9 mouse cellular contexts compared by ENCODE assay signal in the genomic region with DNA sequence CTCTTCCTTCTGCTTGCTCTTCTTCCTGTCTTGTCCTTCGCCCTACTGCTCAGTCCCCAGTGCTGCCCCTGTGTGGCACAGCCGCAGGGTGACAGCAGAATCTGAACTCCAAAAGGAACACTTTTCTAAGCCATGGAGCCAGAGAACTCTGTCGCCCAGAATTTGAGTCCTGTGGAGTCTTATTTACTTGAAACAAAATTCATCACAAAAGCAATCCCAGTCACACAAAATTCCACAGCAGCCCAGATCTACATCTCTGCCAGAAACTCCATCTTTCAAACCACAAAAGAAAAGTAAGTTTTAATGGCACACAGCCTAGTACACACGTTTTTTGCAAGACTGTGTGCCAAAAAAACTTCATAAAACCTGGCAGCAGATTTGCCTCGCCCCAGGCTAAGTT. TPM values are rescaled to one million over a fixed set of nuclear protein-coding genes. Genes with fewer than 3 reads are reported as not detected.
DNase-seq lines count a peak whose midpoint lies in the region; ATAC-seq and TF ChIP-seq lines count a peak whose summit lies in the region.
"Had no signal": no experiment of that assay in that cellular context is flagged by ENCODE, and none has a peak within 500 bp of the region (broad histone marks: within the 10 kb centered on the region; RNA-seq: fewer than 3 reads in every experiment).

No protein-coding gene starts in this region.

- TF ChIP-seq CTCF in layer of hippocampus, adult 2 months (conservative IDR thresholded peaks at IDR 0.05) = peak; percentile 77
- peak; percentile 64 for TF ChIP-seq CTCF in intestine, postnatal 0 days (IDR thresholded peaks at IDR 0.05; ENCODE audit: low read depth)
- TF ChIP-seq CTCF in thymus, adult 2 months (IDR thresholded peaks at IDR 0.05; ENCODE audit: borderline replicate concordance, control insufficient read depth, extremely low read depth, insufficient read depth, low read length, poor library complexity) = peak; percentile 51; the same call in 1 of the 2 replicates

- WGBS in intestine, postnatal 0 days = 41% methylated on average over 5 of the region's 5 CpGs
- WGBS in thymus, adult 2 months = 52% methylated on average over 5 of the region's 5 CpGs

- no peak for ATAC-seq in intestine, postnatal 0 days

- H3K9ac ChIP-seq in intestine, postnatal 0 days (ENCODE audit: low read depth, low read length) = no peak overlapping the region

- H3K4me2 ChIP-seq in intestine, postnatal 0 days (replicated peaks; ENCODE audit: low read depth) = peak overlapping the region; percentile 41

- H3K4me3 ChIP-seq in layer of hippocampus, adult 2 months = peak overlapping the region; percentile 32
- H3K4me3 ChIP-seq in intestine, postnatal 0 days (ENCODE audit: low read depth, low read length) = no peak overlapping the region
- H3K4me3 ChIP-seq in thymus, adult 2 months (ENCODE audit: control insufficient read depth, insufficient read depth, low read length) = no peak overlapping the region
- H3K4me3 ChIP-seq: erythroblast, embryonic 14.5 days had no signal

- DNase-seq in layer of hippocampus, adult 2 months (ENCODE audit: low spot score in 2 of 2) = peak in 1 of 2 experiments; percentile 18
- no peak for DNase-seq in layer of hippocampus, adult 8-10 months (ENCODE audit: low spot score in 2 of 2)
- peak; percentile 36 for DNase-seq in R1 (ENCODE audit: low read depth, low spot score)
- peak; percentile 44 to 56 for DNase-seq in cerebellum, postnatal 14 days
- DNase-seq in lung, postnatal 36 days = peak; percentile 51
- peak; percentile 49 for DNase-seq in thymus, adult 2 months
- DNase-seq in left cerebral cortex, postnatal 36 days (ENCODE audit: low spot score in 2 of 2) = no peak

- peaks cover 10% of the 10 kb centered on the region; the same call in 1 of the 2 replicates for H3K36me3 ChIP-seq in intestine, postnatal 0 days (ENCODE audit: control insufficient read depth, insufficient read depth)
- H3K36me3 ChIP-seq in thymus, adult 2 months (ENCODE audit: control insufficient read depth, insufficient read depth, low read length) = peaks cover 8% of the 10 kb centered on the region; the same call in 1 of the 2 replicates

- H3K4me1 ChIP-seq in intestine, postnatal 0 days (replicated peaks; ENCODE audit: control insufficient read depth, insufficient read depth, low read length) = peaks cover 5% of the 10 kb centered on the region; the same call in 1 of the 2 replicates
- H3K4me1 ChIP-seq in thymus, adult 2 months (replicated peaks; ENCODE audit: control insufficient read depth, insufficient read depth, low read length) = 0 out of 2 replicates have a peak, but pooled peaks cover 3% of the 10 kb centered on the region

- H3K27me3 ChIP-seq in intestine, postnatal 0 days (replicated peaks; ENCODE audit: control insufficient read depth, insufficient read depth, low read length) = no peaks in the 10 kb centered on the region
- no peaks in the 10 kb centered on the region for H3K27me3 ChIP-seq in thymus, adult 2 months (ENCODE audit: control insufficient read depth, insufficient read depth, low read length)

- H3K27ac ChIP-seq in layer of hippocampus, adult 2 months = peak overlapping the region; percentile 56; the same call in 1 of the 2 replicates
- H3K27ac ChIP-seq in intestine, postnatal 0 days (ENCODE audit: low read depth, low read length) = 0 out of 2 replicates have a peak overlapping the region, but pooled peaks have one; percentile 15
- H3K27ac ChIP-seq in thymus, adult 2 months (ENCODE audit: control insufficient read depth, insufficient read depth, low read length) = no peak overlapping the region

- no peak for TF ChIP-seq POLR2A in thymus, adult 2 months (IDR thresholded peaks at IDR 0.05; ENCODE audit: control insufficient read depth, extremely low read depth, insufficient read depth, low read length, poor library complexity)

- H3K9me3 ChIP-seq in intestine, postnatal 0 days (ENCODE audit: control insufficient read depth) = no peaks in the 10 kb centered on the region

- intact Hi-C loops in left cerebral cortex, postnatal 36 days (cut with DNase I) = no loop called here

RNA-seq across cellular contexts. Expression of a gene that starts 6.5 kb away (rescaled TPM):
- 10 to 100 TPM; 55.3 to 58.6 TPM for total RNA-seq in layer of hippocampus, adult 2 months (2021)
- total RNA-seq in layer of hippocampus, adult 8-10 months (2022) = 10 to 100 TPM; 48.7 to 59.9 (median 54.3) TPM
- 4.3 and 6.3 TPM in 2 replicates for polyA plus RNA-seq in intestine, postnatal 0 days (2015; fragmentation: Nextera tagmentation; extraction: Ambion mirVana)
- 7.3 and 9.8 TPM in 2 replicates for polyA plus RNA-seq in thymus, adult 2 months (2012; rRNA removed)
- 10 to 100 TPM; 61.9 to 65.9 TPM for total RNA-seq in left cerebral cortex, postnatal 36 days (2021)

Comparison
In these comparisons a context has a peak if more than half of its experiments do, and no peak if none do; other contexts are left out.
1. DNase-seq: peak in R1 (single experiment), cerebellum, postnatal 14 days (2 of 2), lung, postnatal 36 days (single experiment) and thymus, adult 2 months (single experiment); none in layer of hippocampus, adult 8-10 months (0 of 2) and left cerebral cortex, postnatal 36 days (0 of 2).
2. Peak in every context shown above with its lines, with median percentiles within 50 percentile points of each other: CTCF ChIP-seq.